Mouse (Mus musculus): ENCODE measurements at regions not wholly inside any gene's neighbourhood (a gene's known extent, or its start where the extent isn't known, plus 50 kb on each side); places are given as distances from the start of the nearest gene placed in this dataset.

GRCm38 (mm10) chr17:88330129-88330528 lies 110.4 kb upstream of the Foxn2 start:
- in situ Hi-C loops (cut with MboI; ENCODE audit: unreplicated experiment in 2 of 2) = no loop called here

DNA sequence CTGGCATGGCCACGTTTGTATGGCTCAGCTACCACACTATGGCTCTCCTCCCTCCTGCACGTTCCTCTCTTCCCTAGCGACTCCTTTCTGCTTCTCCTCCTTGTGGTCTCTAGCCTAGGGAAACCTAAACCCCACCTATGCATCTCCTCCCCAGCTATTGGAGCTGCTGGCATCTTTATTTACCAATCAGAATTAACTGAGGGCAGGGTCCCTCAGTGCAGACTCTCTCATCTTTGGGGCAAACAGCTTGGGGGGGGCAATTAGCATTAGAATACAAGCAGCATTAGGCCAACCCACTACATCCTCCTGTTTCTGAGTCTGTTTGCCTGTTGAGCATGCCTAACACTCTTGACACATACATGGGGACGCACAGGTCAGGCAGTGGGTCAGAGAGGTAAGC lies 106.7 kb upstream of the Foxn2 start:
- in situ Hi-C loops (cut with MboI; ENCODE audit: unreplicated experiment in 2 of 2) = no loop called here

DNA sequence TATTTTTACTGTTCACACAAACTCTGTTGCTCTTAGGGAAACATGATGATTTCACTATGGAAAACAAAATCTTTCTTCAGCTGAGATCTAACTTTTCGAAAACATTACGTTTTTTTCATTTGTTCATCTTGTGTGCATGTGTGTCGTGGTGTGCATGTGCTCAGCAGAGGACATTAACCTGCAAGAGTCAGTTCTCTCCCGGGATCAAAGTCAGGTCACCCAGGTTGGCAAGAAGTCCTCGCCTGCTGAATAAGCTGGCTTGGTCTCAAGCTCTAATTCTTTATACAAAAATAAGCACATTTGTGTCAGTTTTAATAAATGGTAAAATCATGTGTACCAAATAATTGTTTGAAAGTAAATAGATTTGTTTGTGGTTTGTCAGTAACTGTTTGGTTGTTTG lies 105.2 kb upstream of the Foxn2 start:
- in situ Hi-C loops (cut with MboI; ENCODE audit: unreplicated experiment in 2 of 2) = no loop called here

GRCm38 (mm10) chr17:88336140-88336769 lies 104.3 kb upstream of the Foxn2 start:
- in situ Hi-C loops (cut with MboI; ENCODE audit: unreplicated experiment in 2 of 2) = no loop called here

- in situ Hi-C loops (cut with MboI; ENCODE audit: unreplicated experiment in 2 of 2) = no loop called here
Measured at GRCm38 (mm10) chr17:88337649-88338404, 102.7 kb upstream of the Foxn2 start.

DNA sequence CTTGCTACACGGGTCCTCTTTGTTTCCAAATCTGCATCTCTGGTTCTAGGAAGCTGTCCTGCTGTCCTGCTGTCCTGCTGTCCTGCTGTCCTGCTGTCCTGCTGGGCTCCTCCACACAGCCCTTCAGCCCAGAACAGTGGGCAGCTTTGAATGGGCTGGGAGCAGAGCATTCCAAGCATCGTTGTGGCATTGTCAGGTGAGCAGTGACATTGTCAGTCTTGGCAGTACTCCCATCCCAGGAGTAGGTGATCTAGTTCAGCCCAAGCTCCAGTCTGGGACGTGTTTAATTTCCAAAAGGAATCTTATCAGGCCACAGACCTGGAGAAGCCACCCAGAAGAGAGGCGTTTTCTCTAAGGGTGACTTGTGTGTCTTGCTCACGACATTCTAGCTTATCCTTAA lies 99.4 kb upstream of the Foxn2 start:
- in situ Hi-C loops (cut with MboI; ENCODE audit: unreplicated experiment in 2 of 2) = no loop called here

DNA sequence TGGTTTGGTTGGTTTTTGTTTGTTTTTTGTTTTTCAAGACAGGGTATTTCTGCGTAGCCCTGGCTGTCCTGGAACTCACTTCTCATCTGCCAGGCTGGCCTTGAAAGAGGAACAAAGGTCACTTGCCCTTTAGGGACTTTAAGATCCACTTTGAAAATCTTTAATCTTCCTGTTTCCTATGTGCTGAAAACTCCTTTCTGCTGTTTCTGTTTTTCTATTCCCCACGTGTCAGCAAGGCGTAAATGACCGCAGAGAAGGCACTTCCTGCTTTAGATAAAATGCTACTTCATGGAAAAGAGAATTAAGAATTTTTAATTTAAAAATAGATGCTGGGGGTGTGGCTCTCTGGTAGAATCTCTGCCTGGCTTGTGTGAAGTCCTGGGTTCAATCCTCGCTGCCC lies 98.9 kb upstream of the Foxn2 start:
- in situ Hi-C loops (cut with MboI; ENCODE audit: unreplicated experiment in 2 of 2) = no loop called here

GRCm38 (mm10) chr17:88343091-88343783 lies 97.3 kb upstream of the Foxn2 start:
- in situ Hi-C loops (cut with MboI; ENCODE audit: unreplicated experiment in 2 of 2) = no loop called here

- in situ Hi-C loops (cut with MboI; ENCODE audit: unreplicated experiment in 2 of 2) = no loop called here
Measured at GRCm38 (mm10) chr17:88345433-88345832, 95.1 kb upstream of the Foxn2 start.

DNA sequence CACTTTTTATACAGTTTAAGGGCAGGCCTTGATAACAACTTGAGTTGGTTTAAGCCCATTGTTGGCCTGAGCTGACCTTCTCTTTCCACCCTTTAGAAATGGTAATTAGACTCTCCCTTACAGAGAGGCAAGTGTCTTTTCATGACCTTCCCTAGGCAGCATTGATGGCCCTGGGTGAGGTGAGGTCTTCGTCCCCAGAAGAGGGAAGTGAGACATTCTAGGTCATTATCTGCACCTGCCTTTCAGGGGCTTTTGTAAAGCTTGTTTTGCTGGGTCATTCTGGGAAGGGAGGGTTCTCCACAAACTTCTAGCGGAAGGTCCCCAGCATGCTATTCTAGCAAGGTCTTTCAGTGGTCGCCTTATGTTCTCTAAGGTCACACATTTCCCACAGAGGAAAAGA lies 93.6 kb upstream of the Foxn2 start:
- in situ Hi-C loops (cut with MboI; ENCODE audit: unreplicated experiment in 2 of 2) = no loop called here

- in situ Hi-C loops (cut with MboI; ENCODE audit: unreplicated experiment in 2 of 2) = no loop called here
Measured at GRCm38 (mm10) chr17:88349825-88350460, 90.6 kb upstream of the Foxn2 start.

- in situ Hi-C loops (cut with MboI; ENCODE audit: unreplicated experiment in 2 of 2) = no loop called here
Measured at GRCm38 (mm10) chr17:88350986-88351385, 89.5 kb upstream of the Foxn2 start.

GRCm38 (mm10) chr17:88352960-88353359 lies 87.6 kb upstream of the Foxn2 start:
- in situ Hi-C loops (cut with MboI; ENCODE audit: unreplicated experiment in 2 of 2) = no loop called here

DNA sequence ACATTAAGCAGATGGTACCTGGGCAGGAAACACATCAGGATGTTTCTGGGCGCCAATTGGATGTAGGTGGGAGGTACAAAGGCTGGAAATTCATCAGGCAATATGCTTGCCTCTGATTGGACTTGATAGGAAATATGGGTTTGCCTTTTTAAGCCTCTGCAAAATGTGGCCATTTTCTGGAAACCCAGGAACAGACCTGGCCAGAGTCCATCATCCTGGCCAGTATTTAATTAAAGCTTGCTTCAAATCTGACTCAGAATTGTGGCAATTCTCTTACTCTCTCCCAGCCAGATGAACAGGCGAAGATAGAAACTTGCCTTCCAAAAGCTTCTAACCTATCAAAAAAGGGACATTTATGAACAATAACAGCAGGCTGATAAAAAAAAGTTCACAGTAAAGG lies 79.3 kb upstream of the Foxn2 start:
- in situ Hi-C loops (cut with MboI; ENCODE audit: unreplicated experiment in 2 of 2) = no loop called here

DNA sequence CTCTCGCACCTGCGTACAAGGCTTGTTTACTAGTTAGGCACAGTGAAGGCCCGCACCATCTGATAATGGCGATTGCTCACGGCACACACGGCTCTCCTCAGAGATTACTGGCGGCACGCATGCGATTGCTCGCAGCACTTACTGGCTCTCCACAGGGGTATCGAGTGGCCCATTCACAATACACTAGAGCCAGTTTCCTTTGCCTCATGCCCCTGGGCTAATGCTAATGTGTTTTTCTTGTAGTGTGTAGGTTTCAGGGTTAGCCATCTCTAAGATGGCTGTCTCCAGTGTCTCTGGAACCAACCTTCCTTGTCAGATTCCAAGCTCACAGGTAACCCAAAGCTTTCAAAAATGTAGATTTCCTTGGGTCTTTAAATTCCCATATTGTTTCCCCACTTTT lies 78.1 kb upstream of the Foxn2 start:
- in situ Hi-C loops (cut with MboI; ENCODE audit: unreplicated experiment in 2 of 2) = no loop called here

GRCm38 (mm10) chr17:88367876-88368275 lies 72.6 kb upstream of the Foxn2 start:
- in situ Hi-C loops (cut with MboI; ENCODE audit: unreplicated experiment in 2 of 2) = no loop called here

DNA sequence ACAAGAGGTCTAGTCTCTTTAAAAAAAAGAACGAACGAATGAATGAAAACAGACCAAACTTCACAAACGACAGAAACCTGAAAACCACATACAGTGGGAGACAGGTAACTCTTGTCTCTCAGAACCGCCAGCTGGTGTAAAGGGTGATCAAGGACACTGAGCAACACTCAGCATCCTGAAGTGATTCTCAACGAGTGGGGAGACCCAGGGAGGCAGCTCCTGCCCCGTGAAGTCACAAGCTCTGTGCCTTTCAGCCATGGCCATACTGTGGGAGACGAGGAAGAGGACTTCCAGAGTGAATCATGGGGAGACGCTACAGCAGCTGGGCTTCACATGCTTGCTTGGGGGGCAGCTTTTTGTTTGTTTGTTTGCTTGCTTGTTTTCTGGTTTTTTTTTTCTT lies 70.5 kb upstream of the Foxn2 start:
- in situ Hi-C loops (cut with MboI; ENCODE audit: unreplicated experiment in 2 of 2) = no loop called here

- in situ Hi-C loops (cut with MboI; ENCODE audit: unreplicated experiment in 2 of 2) = no loop called here
Measured at GRCm38 (mm10) chr17:88370676-88371075, 69.8 kb upstream of the Foxn2 start.

GRCm38 (mm10) chr17:88378505-88378904 lies 62.0 kb upstream of the Foxn2 start:
- in situ Hi-C loops (cut with MboI; ENCODE audit: unreplicated experiment in 2 of 2) = no loop called here

DNA sequence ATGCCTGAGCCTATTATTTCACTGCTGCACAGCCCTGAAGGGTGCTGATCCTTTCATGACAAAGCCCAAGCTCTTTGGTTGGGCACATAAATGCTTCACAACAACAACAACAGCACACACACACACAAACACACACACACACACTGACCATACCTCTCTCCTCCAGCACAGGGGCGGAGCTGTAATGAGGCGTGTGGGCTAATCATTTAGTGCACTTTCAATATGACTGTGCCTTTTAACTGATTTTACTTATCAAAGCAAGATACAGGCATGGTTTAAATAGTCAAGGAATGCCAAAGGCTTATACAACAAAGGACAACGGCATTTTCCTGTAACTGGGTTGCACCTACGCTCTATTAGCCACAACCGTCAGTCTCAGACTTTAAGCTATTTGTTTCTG lies 61.1 kb upstream of the Foxn2 start:
- in situ Hi-C loops (cut with MboI; ENCODE audit: unreplicated experiment in 2 of 2) = no loop called here

DNA sequence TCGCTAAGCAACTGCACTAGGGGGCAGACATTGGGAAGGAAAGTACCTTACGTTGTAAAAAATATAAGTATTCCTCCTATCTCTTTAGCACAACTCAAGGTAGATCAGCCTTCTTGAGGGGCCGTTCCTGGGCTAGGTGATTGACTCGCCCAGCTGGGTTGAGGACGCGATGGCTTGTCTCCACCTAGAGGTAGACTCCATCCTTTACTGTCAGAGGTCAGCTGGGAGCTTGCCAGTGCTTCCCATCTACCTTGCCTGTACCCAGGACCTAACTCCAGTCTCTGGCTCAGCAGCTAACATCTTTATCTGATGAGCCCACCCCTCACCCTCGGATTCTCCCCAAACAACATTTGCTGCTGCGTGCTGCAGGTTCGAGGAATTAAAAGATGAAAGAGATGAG lies 59.4 kb upstream of the Foxn2 start:
- in situ Hi-C loops (cut with MboI; ENCODE audit: unreplicated experiment in 2 of 2) = no loop called here

Measured in v-Abl transformed pro-B cells (cell line).